Mouse (Mus musculus): Measurements from ENCODE around the gene Gm49361.

- TF ChIP-seq CTCF (conservative IDR thresholded peaks at IDR 0.05; ENCODE audit: low read length): no peak
- no peak for TF ChIP-seq NANOG (IDR thresholded peaks at IDR 0.05; ENCODE audit: borderline replicate concordance, low read length)
- no peak for TF ChIP-seq POU5F1 (IDR thresholded peaks at IDR 0.05; ENCODE audit: borderline replicate concordance, low read length)
Observed at GRCm38 (mm10) chr14:57682751-57683150, 63.2 kb downstream of the Gm49361 start.
